Mouse (Mus musculus) adrenal gland, adult 8-10 months (tissue): ENCODE measurements around the gene Slc12a4. TPM values are rescaled to one million over a fixed set of nuclear protein-coding genes. Genes with fewer than 3 reads are reported as not detected.

Experiments used
- DNase-seq: peaks from one replicate; pipeline ENCODE4 v3.0.0; 2022
- total RNA-seq, 4 experiments: library from RNA; stranded (reverse); gene quantifications; 2 replicates each; pipeline ENCODE4 v1.2.4; 2022

Slc12a4 gene
- total RNA-seq, 4 experiments from 2014 or later, result 46.2 to 86.2 (median 68.3) TPM

GRCm38 (mm10) chr8:105969367-105969766 is 3.5 kb upstream of the Slc12a4 start:
- DNase-seq, result no peak

- DNase-seq, result no peak
Measured at GRCm38 (mm10) chr8:105966692-105967311, 905 bp upstream of the Slc12a4 start.

GRCm38 (mm10) chr8:105965266-105965904 is 512 bp downstream of the Slc12a4 start:
- DNase-seq, result peak; percentile 44

- DNase-seq, result no peak
Measured at GRCm38 (mm10) chr8:105964506-105965265, 1.2 kb downstream of the Slc12a4 start.

GRCm38 (mm10) chr8:105961536-105961935 is 4.4 kb downstream of the Slc12a4 start:
- DNase-seq, result no peak

GRCm38 (mm10) chr8:105961101-105961500 is 4.8 kb downstream of the Slc12a4 start:
- DNase-seq, result no peak

GRCm38 (mm10) chr8:105959350-105959749 is 6.5 kb downstream of the Slc12a4 start:
- no peak for DNase-seq

GRCm38 (mm10) chr8:105957813-105958212 is 8.1 kb downstream of the Slc12a4 start:
- DNase-seq, result no peak

- DNase-seq, result no peak
Measured at GRCm38 (mm10) chr8:105956556-105956955, 9.3 kb downstream of the Slc12a4 start.

- DNase-seq, result no peak
Measured at GRCm38 (mm10) chr8:105951057-105951659, 14.7 kb downstream of the Slc12a4 start.

GRCm38 (mm10) chr8:105949350-105949749 is 16.5 kb downstream of the Slc12a4 start:
- no peak for DNase-seq

- DNase-seq, result no peak
Measured at GRCm38 (mm10) chr8:105943321-105943739, 22.6 kb downstream of the Slc12a4 start, which contains the start of gene Lcat. Gene Lcat (minus strand): TSS chr8:105943382.

- DNase-seq, result no peak
Measured at GRCm38 (mm10) chr8:105942542-105942941, 23.4 kb downstream of the Slc12a4 start.

GRCm38 (mm10) chr8:105942026-105942425 is 23.9 kb downstream of the Slc12a4 start:
- no peak for DNase-seq

- DNase-seq, result peak; percentile 52
Measured at GRCm38 (mm10) chr8:105938306-105938669, 27.6 kb downstream of the Slc12a4 start, which contains the start of gene Psmb10. Gene Psmb10 (minus strand): TSS chr8:105938444.

- peak; percentile 55 for DNase-seq
Measured at GRCm38 (mm10) chr8:105937496-105938305, 28.2 kb downstream of the Slc12a4 start.

GRCm38 (mm10) chr8:105936866-105937475 is 28.9 kb downstream of the Slc12a4 start:
- DNase-seq, result peak; percentile 93

- no peak for DNase-seq
Measured at GRCm38 (mm10) chr8:105935863-105936603, 29.9 kb downstream of the Slc12a4 start.

GRCm38 (mm10) chr8:105935105-105935504 is 30.8 kb downstream of the Slc12a4 start:
- no peak for DNase-seq

GRCm38 (mm10) chr8:105933762-105934161 is 32.1 kb downstream of the Slc12a4 start, which contains the start of gene Ctrl:
Gene Ctrl (minus strand): TSS chr8:105933862.
- no peak for DNase-seq

- DNase-seq, result no peak
Measured at GRCm38 (mm10) chr8:105932525-105932924, 33.4 kb downstream of the Slc12a4 start.
